Mouse (Mus musculus): ENCODE measurements around the gene Cox5b.

Gene Cox5b

DNA sequence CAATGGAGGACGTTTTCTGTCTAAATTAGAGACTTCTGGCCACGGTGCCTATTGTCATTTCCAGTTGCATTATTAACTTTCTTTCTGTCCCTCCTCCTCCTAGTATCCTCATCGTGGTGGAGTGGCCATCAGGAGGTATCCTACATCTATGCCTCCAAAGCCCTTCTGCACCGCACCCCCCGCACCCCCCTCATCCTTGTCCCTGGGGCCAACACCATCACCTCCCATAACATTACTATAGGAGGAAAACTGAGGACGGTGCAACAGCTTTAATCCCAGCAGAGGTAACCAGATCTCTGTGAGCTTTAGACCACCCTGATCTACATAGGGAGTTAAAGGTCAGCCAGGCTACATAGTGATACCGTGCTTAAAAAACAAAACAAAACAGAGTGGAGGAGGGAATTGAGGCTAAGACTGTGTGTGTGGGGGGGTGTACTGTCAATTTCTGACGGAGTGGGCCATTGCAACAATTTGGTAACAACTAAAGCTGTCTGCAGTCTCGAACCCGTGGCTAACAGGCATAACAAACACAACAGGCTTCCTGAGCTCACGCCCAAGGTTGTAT, 496 bp upstream of the Cox5b start:
- no peak for DNase-seq (ENCODE audit: low spot score)

DNA sequence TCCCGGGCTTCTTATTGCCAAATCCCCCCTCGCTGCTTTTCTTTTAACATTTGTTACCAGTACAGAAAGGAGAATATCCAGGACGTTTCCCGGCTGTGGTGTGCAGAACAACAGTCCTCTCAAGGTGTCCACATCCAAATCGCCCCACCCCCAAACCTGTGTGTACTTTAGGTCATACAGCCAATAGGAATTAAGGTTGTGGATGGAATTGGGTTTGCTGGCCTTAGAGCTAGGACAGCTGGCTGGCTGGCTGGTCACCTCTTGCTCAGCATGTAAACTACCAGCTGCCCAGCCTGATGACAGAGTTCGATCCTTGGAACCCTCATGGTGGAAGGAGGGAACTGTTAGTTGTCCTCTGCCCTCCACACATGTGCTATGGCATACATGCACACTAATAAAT, 3.6 kb downstream of the Cox5b start:
- DNase-seq (ENCODE audit: low spot score) = no peak

DNA sequence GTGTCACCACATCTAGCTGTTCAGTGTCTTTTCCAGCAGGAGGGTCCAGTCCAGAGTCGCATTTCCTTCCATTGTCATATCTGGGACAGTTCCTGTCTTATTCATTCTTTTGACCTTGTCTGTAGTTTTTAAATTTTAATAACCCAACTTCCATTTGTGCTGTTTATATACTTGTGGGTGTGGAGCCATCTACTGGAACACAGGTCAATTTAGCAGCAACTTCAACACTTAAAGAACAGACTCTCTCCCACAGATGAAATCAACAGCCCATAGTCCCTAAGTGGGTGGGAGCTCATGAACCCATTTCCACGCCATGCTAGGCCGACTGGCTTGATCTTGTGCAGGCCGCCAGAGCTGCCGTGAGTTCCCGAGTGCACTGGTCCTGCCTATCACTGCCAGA, 5.2 kb downstream of the Cox5b start:
- DNase-seq (ENCODE audit: low spot score) = no peak

DNA sequence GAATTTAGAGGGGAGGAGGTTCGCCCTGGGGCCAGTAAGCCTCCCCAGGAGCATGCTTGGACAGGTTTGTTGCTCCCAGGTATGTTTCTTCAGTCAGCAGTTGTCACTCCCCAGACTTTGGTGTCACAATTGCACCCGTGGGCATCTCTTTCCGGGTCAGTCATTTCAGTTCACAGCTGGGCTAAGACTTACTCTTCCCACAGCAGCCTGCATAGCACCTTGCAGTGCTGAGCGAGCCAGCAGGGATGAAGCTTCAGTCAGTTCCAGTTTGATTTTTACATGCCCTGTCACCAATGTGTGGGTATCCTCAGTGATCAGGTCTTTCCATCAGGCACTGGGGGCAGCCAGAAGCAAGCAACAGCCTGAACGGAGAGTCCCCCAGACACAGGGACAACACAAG, 5.8 kb downstream of the Cox5b start:
- no peak for DNase-seq (ENCODE audit: low spot score)

DNA sequence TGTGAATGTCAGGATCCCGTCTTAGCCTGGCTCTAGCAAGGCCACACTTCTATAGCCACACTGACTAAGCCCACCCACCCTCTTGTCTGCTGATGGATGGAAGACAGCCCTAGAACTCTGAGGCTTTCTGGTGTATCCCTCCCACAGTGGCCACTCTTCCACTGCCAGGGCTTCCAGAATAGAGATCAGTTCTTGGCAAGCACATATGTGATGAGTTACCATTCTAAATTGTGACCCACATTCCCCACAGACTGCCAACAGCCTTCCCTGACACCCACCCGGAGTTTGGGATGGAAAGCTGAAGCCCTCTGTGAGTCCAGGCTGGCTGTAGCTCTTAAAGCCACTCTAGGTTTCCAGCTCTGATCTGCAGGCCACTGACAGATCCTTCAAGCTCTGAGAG, 15.9 kb downstream of the Cox5b start:
- no peak for DNase-seq (ENCODE audit: low spot score)

DNA sequence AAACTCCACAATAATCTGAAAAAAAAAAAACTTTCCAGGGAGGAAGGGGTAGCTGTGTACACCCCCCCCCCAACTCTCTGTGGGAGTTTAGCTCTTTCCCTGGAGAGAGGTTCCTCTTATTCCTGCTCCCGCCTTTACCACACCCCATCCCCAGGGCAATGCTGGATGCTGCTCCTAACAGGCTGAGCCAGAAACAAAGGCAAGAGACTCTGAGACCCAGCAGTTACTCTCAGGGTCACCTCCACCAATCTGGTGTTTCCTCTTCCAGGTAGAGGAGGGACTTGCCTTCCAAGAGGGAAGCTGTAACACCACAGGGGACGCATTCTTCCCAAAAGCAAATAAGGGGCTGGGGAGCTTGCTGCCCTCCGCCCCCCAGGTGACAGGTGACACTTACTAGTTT, 16.5 kb downstream of the Cox5b start:
- no peak for DNase-seq (ENCODE audit: low spot score)

DNA sequence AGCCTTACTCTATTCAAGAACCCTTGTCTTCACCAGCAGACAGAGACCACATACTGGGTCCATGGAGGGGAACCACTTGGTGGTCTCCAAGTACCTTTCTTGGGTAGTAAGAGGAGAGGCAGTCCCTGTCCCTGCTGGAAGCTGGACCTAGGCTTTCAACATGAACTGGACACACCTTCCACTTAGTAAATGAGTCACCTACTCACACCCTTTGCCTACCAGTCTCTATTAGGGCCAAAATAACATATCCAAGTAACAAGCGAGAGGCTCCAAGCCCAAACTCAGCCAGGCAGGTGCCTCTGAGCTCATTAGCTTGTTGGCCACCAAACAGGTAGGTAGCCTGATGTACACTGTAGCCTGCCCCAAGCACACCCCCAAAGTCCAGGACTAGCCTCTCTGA, 17.4 kb downstream of the Cox5b start:
- no peak for DNase-seq (ENCODE audit: low spot score)

DNA sequence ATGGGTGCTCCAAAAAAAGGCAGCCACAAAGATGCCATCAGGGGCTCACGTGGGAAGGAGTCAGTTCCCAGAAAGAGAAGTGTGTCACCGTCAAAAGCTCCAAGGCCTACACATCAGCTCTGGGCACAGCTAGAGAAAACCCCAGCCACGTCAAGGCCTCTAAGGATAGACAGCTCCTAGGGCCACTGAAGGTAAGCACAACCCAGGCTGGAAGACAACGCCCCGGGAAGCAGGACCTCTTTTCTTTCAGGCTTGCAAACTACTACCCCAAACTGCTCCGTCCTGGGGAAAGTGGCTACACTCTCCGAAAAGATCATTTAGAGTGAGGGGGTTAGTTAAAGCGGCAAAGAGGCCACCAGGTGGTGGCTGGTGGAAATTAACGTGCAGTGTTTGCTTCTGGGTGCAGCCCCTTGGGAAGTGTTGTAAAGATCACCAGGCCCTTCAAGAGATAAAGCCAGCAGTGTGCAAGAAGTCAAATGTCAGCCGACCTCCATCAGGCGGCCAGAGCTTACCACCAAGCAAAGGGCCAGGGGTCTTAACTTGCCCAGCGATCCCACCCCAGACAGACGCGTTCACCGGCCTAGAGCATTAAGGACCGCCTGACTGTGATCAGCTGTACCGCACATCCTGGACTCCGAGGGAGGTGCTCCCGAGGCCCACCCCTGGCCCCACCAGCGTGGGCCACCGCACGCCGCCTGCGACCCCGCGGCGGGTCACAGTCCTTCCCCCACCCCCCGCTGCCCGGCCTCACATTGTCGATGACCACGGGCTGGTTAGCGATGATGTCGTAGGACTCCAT, 18.0 kb downstream of the Cox5b start:
- peak; percentile 14 for DNase-seq (ENCODE audit: low spot score)

DNA sequence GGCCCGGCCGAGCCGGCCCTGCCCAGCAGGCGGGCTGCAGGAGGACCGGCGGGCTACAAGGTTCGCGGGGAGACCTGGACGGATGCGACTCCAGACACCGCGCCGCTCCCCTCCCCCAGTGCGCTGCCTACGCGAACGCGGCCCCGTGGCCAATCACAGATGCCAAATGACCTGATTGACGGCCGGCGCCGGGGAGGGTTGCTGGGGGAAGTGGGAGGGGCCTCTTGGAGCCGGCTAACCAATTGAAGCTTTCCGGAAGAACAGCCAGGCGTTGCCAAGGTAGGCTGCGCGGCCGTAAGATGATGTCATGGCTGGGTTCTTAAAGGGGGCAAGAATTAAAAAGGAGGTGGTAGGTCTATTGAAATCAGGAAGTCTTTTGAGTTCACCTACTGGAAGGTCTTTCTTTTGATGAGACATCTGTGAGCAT, 18.6 kb downstream of the Cox5b start, which contains the start of gene 4933424G06Rik:
Gene 4933424G06Rik, plus strand, starts transcription at position 296 of the 427 bp plus-strand sequence.
- DNase-seq (ENCODE audit: low spot score) = peak; percentile 99

DNA sequence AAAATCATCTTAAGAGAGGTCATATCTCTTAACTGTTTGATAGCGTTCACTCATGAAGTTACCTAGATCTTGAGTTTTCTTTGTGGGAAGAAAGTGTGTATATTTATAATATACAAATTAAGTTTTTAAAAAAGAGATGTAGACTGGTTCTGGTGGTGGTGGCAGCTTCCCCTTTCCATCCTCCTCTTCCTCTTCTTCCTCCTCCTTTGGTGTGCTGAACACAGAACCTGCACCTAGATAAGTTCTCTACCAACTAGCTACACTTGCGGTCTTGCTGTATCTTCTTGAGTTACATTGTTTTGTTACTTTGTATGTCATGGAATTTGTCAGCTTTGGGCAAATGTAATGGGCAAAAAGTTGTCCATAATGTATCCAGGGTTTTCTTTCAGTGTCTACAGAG, 19.9 kb downstream of the Cox5b start:
- no peak for DNase-seq (ENCODE audit: low spot score)

DNA sequence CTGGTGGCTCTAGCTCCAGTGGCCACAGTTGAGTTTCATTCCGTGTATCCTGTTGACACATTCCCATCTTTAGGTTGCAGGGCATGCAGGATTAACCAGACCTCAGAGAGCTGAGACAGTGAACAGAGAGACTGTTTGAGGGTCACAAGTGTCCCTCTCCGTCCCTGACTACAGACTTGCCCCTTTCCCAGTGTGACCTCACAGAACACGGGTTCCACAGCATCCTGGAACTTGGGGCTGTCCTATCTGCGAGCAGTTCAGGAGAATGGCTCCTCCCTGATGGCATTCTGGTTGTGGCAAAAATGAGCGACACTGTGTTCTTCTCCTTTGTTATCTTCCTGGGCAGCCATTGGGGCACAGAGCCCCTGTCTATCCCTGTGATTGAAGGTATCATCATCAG, 23.1 kb downstream of the Cox5b start, which contains the start of gene Actr1b:
Gene Actr1b, minus strand, starts transcription at position 112 of the 400 bp plus-strand sequence.
- DNase-seq (ENCODE audit: low spot score) = no peak

DNA sequence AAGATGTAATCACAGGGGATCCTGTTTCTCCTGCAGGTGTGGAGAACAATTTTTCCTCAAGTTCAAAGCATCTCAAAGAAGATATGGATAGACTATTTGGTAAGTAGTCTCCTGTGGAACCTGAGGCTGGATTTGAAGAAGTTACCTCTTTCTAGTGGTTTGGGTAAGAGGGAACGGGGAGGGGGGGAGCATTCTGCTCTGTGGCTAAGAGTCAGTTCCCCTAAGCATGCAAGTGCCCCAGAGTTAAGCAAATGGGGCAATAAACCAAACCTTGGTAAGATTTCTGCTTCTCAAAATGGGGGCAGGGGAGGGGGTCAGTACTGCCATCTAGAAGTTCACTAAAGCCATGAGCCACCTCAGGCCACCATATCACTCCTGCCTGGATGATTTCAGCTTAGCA, 27.5 kb downstream of the Cox5b start:
- no peak for DNase-seq (ENCODE audit: low spot score)

DNA sequence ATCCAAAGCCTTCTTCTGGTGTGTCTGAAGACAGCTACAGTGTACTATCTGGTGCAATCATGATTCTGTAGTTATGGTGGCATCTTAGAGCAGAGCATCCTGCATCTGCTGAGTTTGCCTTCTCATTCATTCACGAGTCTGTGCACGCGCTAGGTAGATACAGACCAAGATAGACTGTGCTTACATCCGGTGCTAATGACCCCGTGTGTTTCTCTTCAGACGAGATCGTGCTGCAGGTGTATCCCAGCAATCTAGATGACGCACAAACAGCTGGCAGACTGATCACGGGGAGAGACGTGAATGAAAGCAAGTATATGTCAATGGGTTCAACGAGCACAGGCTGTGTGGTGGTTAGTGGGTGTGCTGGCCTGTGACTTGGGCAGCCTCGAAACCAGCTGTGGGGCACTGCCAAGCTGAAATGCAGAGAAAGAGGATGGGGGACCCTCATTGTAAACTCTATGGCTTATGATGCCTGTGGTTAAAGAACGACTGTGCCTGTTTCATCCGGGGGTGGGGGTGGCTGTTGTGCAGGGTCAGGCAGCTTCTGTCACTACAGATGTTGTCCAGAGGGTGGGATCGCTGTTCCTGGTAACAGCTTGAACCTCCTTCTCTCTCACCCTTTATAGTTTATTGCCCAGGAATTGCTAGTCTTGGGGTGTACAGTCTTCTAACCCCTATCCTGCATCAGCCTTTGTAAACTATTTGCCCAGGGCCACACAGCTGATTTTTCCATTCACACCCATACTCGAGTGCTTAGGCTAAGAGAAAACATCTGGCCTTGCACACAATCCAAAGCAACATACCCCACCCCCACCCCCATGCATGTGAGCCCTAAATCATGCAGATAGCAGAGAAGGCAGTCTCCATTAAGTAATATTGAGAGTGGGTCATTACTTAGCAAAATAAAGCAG, 32.2 kb downstream of the Cox5b start:
- no peak for DNase-seq (ENCODE audit: low spot score)

DNA sequence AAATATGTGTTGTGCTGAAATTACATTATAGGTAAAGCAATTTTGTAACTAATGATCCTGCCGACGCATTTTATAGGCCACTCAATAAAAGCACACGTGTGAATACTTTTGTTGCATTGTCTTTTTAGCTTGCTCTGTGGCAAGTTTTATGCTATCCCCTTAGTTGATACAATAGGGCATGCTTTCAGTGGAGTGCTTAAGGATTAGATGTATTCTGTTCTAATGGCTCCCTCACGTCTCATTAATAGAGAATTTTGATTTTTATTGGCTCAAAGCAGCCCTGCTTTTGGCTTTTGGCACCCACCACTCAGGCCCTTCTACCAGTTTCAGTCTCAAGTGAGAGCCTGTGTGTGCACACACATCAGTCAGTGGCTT, 32.8 kb downstream of the Cox5b start:
- no peak for DNase-seq (ENCODE audit: low spot score)

DNA sequence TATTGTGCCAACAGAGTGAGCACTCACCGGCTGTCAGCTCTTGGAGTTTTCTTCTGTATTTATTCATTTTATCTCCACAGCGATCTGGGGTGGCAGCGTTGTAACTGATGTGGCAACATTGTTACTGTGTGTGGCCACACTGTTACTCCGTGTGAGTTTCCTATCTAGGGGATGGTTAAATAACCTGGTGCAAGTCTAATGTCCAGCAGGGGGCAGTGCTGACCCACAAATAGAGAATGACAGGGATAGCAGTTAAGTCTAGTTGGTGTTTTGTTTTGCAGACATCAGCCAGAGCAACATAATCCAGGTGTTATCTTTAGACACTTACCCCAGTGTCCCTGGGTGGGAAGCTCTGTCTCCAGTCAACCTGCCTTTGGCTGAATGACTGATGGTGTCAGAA, 46.1 kb downstream of the Cox5b start:
- DNase-seq (ENCODE audit: low spot score) = peak; percentile 84

DNA sequence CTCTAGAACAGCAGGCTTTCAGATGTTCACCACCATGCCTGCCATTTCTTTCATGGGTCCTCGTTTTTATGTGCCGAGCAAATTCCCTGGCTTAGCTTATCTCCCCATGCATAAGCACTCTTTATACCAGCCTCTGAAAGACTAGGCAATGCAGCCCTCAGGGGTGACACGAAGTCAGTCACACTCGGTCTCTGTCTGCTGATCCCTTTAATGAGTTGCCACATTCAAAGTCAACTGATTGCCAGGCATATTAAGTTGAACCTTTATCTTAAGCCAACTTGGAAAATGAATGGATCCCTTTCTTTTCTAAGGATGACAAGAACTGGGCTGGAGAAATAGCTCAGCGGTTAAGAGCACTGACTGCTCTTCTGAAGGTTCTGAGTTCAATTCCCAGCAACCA, 48.0 kb downstream of the Cox5b start:
- DNase-seq (ENCODE audit: low spot score) = no peak

DNA sequence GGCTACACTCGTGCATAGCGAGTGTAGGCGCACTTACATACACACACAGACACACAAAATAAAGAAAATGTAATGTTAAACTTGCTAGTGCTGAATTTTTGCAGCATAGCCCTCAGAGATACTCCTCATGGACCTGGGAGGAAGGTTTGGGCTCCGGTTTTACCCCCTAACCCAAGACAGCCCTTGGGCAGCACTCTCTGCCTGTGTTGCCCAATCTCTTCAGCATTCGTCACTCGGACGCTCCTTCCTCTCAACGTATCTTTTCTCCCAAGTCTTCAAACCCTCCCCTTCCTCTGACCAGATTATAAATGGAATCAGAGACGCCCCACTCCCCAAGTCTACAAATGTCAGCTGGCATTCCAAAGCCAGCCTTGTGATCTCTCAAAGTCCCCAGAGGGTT, 51.8 kb downstream of the Cox5b start:
- DNase-seq (ENCODE audit: low spot score) = no peak
